Mouse (Mus musculus) CH12.LX (cell line): Measurements from ENCODE around the gene Wdr92. TPM values are rescaled to one million over a fixed set of nuclear protein-coding genes. Genes with fewer than 3 reads are reported as not detected.

Experiments used
- polyA plus RNA-seq: library from polyadenylated mRNA; unstranded; fragments of >175 nt; gene quantifications from 2 replicates; pipeline ENCODE4 v1.2.1, GENCODE M21; 2012; ENCODE audit warnings: low read depth; ENCODE audit not compliant: insufficient read length
- total RNA-seq, 2 experiments: library from RNA; depleted of rRNA; stranded (reverse); fragments of 300-350 nt in 1 of 2; fragments of >200 nt in 1 of 2; gene quantifications; 2 replicates each; pipeline ENCODE4 v1.2.3; 2012 to 2014

The Wdr92 gene
- total and polyA plus RNA-seq, 3 experiments = 35.8 to 66.1 (median 38.6) TPM

Other genes with a start within 250 kb of the Wdr92 start
- 5.8 and 7.0 TPM in 2 replicates for gene Fbxo48, start 230.7 kb upstream of the Wdr92 start, total RNA-seq (2012; rRNA removed)
- 6.5 and 9.0 TPM in 2 replicates for gene Fbxo48, start 230.7 kb upstream of the Wdr92 start, total RNA-seq (2014; rRNA removed)
- gene Fbxo48, start 230.7 kb upstream of the Wdr92 start, polyA plus RNA-seq = 10.3 and 11.1 TPM in 2 replicates
- not detected in 2 replicates for gene Cnrip1, start 130.5 kb upstream of the Wdr92 start, total RNA-seq (2012; rRNA removed)
- not detected in 2 replicates for gene Cnrip1, start 130.5 kb upstream of the Wdr92 start, total RNA-seq (2014; rRNA removed)
- gene Cnrip1, start 130.5 kb upstream of the Wdr92 start, polyA plus RNA-seq = not detected in 2 replicates
- 137 and 166 TPM in 2 replicates for gene Plek, start 129.7 kb upstream of the Wdr92 start, total RNA-seq (2012; rRNA removed)
- 354 and 376 TPM in 2 replicates for gene Plek, start 129.7 kb upstream of the Wdr92 start, total RNA-seq (2014; rRNA removed)
- 223 and 229 TPM in 2 replicates for gene Plek, start 129.7 kb upstream of the Wdr92 start, polyA plus RNA-seq
- 31.8 and 38.8 TPM in 2 replicates for gene Ppp3r1, start 22.8 kb upstream of the Wdr92 start, total RNA-seq (2012; rRNA removed)
- gene Ppp3r1, start 22.8 kb upstream of the Wdr92 start, total RNA-seq (2014; rRNA removed) = 114 and 116 TPM in 2 replicates
- gene Ppp3r1, start 22.8 kb upstream of the Wdr92 start, polyA plus RNA-seq = 102 and 128 TPM in 2 replicates
- gene Pno1, start 29.5 kb downstream of the Wdr92 start, total RNA-seq (2012; rRNA removed) = 82.7 and 129 TPM in 2 replicates
- gene Pno1, start 29.5 kb downstream of the Wdr92 start, total RNA-seq (2014; rRNA removed) = 279 and 281 TPM in 2 replicates
- 151 and 155 TPM in 2 replicates for gene Pno1, start 29.5 kb downstream of the Wdr92 start, polyA plus RNA-seq
- 71.8 and 96.8 TPM in 2 replicates for gene C1d, start 75.5 kb downstream of the Wdr92 start, total RNA-seq (2012; rRNA removed)
- gene C1d, start 75.5 kb downstream of the Wdr92 start, total RNA-seq (2014; rRNA removed) = 117 and 128 TPM in 2 replicates
- 88.9 and 93.2 TPM in 2 replicates for gene C1d, start 75.5 kb downstream of the Wdr92 start, polyA plus RNA-seq